Mouse (Mus musculus) left cerebral cortex, postnatal 10 days (tissue): ENCODE data around the gene Prom1. TPM values are rescaled to one million over a fixed set of nuclear protein-coding genes. Genes with fewer than 3 reads are reported as not detected.

Experiments
- DNase-seq, 2 experiments: peaks; one replicate each; pipeline ENCODE4 v3.0.0; 2021 to 2022; ENCODE audit warnings: low spot score in 2 of 2, mixed read lengths in 1 of 2; ENCODE audit errors: extremely low spot score in 1 of 2
- intact Hi-C: fragments of 180-260 bp; cut with DNase I; formaldehyde crosslinking; loops from one replicate; pipeline ENCODE4 v1.15.1; 2025
- total RNA-seq, 2 experiments: library from RNA; stranded (reverse); gene quantifications; 2 replicates each; pipeline ENCODE4 v1.2.3; 2021

Gene Prom1
- total RNA-seq, 2 experiments from 2014 or later = 9.2 to 13.9 TPM

DNA sequence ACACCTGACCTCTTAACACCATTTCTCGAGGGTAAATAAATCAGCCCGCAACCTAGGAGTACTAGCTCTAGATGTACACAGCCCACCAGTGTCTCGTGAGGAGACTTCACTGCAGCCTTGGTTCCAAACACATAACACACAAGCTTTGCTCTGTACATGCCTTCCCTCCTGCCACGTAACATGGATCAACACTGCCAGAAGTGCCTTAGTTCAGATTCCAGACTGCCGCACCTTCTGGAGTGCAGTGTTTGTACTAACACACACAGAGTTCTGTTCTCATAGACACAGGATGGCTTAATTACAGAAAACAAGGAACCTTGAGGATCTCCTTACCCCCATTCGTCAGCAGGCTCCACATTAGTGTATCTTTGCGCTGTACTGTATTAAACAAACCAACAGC lies 6.1 kb downstream of the Prom1 start:
- intact Hi-C loops = no loop called here
- no peak for DNase-seq

DNA sequence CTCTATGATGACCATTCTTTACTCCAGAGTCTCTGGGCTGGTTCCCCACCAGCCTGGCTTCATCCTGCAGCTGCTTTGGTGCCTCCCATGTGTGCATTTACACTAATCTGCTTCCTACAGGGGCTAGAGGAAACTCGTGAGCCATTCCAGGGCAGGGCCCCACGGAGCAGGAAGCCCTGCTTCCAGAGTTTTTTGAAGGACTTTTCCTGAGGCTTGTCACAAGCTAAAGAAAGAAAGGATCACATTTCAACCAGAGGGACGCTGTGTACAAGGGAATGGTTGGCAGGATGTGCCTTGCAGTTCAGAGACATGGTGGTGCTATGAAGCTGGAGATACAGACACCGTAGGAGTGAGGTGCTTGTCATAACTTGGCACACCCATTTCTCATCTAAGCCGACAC lies 14.8 kb downstream of the Prom1 start:
- intact Hi-C loops = no loop called here
- peak in 1 of 2 experiments; percentile 67 for DNase-seq

DNA sequence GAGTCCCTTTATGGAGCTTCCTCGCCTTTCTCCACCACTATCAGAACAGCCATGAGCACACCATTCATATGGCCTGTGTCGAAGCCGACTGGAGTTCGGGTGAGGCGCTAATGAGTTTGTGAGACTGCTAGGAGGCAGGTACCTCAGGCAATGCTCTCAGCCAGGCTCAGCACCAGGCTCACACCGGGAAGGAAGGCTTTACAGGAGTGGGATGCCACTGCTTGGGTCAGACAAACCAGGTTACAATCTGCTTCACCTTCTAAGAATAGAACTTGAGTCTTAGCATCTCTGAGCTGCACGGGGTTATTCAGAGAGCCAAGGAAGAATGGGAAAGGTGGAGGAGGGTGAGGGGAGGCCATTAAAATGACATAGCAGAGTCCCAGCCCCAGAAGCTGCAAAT lies 16.0 kb downstream of the Prom1 start:
- intact Hi-C loops = no loop called here
- DNase-seq = no peak

DNA sequence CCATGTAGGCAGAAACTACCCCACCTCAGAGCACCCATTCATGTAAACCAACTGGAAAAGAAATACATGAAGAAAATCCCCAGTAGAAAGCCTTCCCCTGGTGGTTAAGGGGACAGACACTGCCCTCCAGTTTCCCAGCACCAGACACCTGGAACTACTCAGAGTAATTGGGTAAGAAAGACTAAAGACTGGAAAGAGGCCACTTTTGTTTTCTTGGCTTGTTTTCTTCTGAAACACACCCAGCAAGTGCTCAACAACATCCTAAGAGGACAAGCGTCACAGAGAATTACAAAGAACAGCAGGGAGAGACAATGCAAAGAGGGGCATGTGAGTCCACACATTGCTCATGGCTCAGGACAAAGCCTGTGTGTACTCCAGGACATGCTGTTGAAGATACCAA lies 20.7 kb downstream of the Prom1 start:
- intact Hi-C loops = no loop called here
- DNase-seq = no peak

DNA sequence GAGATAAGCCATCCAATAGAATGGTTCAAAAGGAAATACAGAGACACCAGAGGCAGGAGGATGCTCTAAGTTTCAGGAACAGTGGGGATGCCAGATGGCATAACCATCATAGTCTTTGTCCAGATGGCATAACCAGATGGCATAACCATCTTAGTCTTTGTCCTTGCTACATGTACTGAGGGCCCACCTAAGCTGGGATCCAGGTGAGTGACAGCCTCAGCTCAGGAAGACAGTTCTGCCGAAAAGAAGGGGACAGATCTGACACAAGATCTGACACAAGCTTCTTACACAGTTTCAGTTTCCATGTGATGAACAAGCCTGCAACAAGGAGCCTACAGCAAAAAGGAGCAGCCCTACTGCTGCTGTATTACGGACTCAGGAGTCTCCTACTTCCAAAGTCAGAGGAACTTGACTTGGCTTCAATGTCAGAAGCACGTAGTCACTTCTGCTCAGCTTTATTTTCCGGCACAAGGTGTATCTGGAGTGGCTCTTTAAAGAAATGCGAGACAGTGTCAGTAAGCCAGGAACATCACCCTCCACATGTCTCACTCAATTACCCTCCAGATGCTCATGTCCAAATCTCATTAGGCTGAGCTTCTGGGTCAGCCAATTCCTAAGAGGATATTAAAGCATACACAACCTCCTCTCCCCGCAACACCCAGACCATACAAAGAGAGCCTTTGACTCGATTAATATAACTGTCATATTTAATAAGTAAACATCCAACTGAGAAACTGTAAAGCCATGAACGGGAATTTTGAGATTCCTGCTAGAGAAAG lies 21.4 kb downstream of the Prom1 start:
- intact Hi-C loops = no loop called here
- no peak for DNase-seq

DNA sequence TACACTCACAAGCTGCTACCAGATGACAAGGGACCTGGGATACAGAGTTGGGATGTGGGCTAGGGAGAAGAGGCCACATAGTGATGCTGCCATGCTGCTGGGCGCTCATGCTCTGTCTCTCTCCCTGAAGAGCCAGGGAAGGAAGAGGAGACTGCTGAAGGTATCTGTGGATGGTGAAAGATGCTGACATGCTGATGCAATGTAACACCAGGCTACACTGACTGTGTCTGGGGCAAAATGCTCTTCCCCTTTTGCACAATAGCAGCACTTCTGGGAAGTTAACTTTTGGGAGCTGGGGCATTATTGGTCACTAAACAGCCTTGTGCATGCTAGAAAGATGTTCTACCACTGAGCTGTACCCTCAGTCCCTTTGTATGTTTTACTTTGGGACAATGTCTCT lies 26.4 kb downstream of the Prom1 start:
- DNase-seq = no peak
- intact Hi-C loops = no loop called here

DNA sequence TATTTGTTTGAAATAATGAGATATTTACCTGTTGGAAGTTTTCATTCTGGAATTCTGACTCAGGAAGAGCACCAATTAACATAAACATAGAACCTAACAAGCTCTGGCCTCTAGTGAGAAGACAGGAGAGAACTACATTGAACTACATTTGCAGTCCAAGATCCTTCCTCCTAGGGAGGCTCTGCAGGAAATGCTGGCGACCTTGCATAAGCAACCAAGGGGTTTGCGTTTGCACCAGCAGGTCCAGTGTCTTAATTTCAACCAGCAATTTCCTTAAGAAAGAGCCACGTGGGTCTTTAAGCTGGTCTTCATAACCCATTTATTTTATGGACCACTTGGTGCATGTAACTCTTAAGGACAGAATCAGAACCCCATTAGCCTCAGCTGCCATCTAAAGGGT lies 28.2 kb downstream of the Prom1 start:
- no peak for DNase-seq
- intact Hi-C loops = no loop called here

DNA sequence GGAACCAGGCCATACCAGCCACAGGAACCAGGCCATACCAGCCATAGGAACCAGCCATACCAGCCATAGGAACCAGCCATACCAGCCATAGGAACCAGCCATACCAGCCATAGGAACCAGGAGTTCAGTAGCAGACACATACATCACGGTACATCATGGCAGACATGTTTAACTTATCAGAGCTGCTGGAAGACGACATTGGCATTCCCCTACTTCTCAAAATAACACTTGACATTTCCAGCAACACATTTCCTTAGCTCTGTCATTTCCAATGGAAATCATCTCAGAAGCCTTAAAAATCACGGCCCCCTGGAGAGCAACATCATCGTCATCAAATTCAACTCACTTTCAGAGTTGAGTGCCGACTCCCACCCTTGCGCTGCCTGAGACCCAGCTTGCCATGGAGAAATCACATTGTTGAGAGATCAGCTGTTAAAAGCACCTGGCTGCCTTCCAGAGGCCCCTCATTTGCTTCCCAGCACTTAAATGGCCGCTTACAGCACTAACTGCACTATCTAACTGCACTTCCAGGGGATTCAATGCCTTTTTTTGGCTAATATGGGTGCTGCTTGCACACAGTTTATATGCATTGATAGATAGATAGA lies 31.2 kb downstream of the Prom1 start:
- intact Hi-C loops = no loop called here
- no peak for DNase-seq

DNA sequence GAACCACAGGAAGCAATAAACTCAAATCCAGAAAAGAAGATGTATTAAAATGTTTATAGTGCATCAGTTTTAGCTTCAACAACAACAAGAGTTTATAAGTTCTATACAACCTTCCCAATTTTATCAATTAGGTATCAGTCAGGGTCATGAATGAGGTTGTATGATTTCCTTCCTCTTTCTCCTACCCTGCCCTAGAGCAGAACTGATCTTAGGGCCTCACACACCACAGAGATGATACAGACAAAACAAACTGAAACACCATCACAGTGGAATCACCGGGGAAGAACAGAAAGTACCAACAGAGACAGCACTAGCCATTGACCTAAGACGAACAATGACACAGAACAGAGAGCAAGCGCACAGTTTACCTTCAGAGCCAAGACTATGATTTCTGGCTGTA lies 43.6 kb downstream of the Prom1 start:
- DNase-seq = no peak
- intact Hi-C loops = no loop called here

DNA sequence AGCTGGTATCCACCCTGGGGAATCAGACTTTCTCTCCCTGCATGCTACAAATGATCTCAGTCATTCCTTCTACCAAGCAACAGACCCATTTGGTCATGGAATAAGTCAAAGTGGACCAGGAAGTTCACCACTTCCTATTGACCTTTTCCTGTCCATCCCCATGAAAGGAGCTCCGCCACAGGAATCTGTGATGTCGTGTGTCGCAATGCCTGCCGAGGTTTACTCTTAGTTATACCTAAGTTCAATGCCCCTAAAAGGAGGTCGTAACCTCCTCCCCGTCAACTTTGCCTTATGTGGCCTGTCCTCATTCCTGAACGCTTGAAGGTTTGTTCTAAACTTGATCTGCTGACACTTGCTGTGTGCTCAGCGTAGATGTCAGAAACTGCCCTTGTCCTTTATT lies 51.6 kb downstream of the Prom1 start:
- intact Hi-C loops = no loop called here
- DNase-seq = no peak

DNA sequence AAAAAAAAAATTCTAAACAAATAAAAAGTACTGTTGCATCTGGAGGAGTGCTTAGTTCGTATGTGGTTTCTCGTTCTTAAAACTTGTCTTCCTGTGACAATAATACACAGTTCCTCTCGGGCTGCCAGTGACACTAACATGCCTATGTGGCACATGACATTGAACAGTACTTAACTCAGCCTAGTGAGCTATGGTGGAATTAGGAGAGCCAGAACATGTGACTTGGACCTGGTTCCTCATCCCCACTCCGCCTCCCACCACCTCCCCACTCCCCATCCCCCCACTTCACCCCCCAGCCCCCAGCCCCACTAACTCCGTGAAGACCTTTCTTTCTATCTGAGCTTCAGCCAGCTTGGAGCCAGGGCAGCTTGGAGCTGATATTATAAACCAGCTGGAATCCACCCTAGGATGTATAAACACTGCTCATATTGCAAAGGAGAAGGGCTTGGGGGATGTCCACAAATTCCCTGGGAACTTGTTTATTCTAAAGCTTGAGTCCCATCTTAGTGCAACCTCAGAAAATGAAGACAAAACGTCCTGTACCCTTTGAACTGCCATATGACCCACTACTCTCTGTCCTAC lies 52.3 kb downstream of the Prom1 start:
- intact Hi-C loops = loop anchor here (2.0 to 5.0 kb wide), 2 partner anchors 53 to 219 kb away; partner anchors contain the start of gene Prom1
- DNase-seq = no peak

DNA sequence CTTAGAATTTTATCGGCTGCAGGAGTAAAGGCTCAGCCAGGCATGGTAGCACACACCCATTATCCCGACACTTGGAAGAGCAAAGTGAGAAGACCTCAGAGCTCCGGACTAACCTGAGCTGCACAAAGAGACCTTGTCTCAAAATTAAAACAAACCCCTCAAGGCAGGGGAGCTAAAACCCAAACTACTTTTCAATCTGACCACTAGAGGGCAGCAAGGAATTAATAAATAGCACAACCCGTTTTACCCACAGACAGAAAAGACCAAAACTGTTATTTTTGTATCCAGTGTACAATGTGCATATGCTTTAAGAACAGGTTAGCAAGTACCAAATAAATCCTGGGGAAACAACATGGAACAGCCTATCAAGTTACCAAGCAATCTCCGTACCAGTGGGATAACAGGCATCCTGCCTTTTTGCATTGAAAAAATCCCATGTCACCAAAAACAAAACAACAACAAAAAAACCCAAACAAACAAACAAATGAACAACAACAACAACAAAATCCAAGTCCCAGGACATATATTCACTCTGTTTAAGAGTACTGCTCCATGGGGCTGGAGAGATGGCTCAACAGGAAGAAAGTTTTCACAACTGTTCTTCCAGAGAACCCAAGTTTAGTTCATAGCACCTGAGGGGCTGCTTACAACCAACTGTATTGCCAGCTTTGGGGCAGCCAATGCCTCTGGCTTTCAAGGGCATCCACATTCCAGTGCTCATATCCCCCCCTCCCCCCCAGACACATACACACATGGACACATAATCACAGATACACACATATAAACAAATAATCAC lies 53.1 kb downstream of the Prom1 start:
- intact Hi-C loops = loop anchor here (2.0 to 5.0 kb wide), 2 partner anchors 54 to 220 kb away; partner anchors contain the start of gene Prom1
- DNase-seq = peak in 1 of 2 experiments; percentile 38

DNA sequence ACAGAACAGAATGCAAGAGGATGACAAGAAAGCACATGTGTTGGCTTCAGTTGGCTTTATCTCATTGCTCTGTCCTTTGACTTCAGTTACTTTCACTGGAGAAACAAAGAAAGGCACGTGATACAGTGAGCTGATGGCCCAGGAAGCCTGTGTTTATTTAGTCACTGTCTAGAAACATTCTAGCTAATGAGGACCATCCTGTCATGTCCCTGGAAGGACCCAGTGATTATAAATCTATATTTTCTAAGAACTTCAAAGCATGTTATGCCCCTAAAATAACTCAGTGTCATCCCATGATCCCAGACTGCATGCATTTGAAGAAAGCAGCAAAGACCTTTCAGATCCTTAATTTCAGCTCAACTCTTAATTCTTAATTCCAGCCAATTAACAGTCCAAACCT lies 60.1 kb downstream of the Prom1 start:
- no peak for DNase-seq
- intact Hi-C loops = no loop called here

DNA sequence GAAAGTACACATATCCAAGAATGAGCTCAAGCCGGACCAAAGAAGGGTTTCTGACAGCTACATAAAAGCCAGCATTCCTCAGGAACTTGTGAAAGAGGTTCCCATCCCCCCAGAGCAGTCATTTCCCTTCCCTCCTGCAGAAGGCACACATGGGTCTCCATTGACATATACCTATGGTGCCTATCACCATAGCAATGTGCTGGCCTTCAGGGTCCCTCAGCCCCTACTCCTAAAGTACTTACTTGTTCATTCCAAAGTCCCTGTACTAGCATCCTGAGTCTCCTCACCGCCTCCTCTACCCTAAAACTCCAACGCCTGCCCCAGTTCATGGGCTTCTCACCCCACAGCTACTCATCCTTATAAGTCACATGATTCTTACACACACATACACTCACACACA lies 60.8 kb downstream of the Prom1 start:
- DNase-seq = no peak
- intact Hi-C loops = no loop called here

DNA sequence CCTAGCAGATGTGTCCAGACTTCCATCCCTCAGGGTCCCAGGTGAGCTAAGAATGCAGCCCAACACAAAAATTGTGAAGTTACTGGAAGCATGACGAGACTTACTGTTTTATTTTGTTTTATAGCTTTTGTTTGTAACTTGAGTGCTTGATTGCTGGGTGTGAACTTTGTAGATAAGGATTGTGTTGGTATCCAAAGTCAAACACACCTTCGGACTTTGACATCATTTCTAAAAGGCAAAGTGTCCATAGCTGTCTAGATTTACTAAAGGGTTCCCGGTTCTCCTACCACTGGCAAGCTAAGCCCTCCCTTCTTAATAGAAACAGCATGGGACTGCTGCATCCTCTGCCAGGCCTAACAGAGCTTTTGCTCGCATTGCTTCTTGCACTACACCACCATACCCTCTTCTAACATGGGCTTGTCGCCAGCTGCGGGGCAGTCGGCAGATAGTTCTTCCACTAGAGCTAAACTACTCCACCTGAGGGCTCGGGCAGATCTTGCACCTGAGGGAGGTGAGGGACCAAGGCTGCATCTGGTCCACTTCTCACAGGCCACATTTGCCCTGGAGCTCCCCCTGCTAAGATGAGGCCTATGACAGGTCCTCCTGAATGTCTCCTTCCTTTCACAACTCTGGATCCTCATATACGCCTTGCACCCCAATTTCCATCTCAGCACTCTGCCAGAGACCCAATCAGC lies 103.4 kb downstream of the Prom1 start:
- no peak for DNase-seq
- intact Hi-C loops = no loop called here

DNA sequence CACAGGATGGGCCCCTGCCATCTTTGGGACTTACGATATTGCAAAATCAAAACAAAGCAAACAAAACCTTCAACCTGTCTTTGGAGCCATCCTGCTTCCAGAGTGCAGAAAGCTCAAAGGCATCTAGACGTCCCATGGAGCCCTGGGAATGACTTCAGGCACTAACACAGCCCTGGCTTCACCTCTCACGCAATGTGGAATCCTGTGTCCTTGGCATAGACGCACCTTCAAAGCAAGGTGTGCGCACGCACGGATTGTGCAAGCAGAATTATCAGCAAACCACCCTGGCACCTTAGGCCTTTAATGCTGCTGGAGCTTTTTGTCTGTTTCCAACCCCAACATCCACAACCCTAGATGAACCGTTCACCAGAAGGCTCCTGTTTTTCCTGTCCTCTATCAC lies 104.2 kb downstream of the Prom1 start:
- DNase-seq = no peak
- intact Hi-C loops = no loop called here

DNA sequence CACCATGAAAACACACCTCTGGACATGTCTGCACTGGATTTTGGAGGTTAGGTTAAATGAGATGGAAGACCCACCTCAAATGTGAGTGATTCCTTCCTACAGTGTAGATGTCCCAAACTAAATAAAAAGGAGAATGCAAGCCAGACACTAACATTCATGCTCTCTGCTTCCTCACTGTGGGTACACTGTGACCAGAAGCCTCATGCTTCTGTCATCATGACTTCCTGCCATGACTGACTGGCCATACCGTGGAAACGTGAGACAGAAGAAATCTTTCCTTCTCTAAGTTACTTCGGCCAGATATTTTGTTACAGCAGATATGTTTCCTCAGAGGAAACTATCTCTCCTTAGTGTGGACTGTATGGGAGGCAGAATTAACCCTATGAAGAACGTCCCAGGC lies 105.7 kb downstream of the Prom1 start:
- DNase-seq = no peak
- intact Hi-C loops = no loop called here

DNA sequence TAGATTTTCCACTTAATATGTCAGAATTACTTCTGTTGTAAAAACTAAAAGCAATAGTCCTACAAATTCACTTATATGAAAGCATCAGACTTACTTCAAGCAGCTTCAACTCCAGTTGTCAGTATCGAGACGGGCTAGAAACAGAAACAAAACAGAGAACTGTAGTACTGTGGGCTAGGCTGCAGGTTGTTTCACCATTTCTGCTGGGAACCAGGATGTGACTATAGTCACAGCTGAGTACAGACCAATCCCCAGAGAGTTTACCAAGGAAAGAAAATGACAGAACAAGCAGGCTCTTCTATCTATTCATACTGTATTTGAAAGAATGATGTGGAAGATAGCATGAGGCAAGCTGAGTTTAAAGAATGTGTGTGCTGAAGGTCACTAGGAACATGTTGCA lies 106.9 kb downstream of the Prom1 start:
- DNase-seq = no peak
- intact Hi-C loops = no loop called here

DNA sequence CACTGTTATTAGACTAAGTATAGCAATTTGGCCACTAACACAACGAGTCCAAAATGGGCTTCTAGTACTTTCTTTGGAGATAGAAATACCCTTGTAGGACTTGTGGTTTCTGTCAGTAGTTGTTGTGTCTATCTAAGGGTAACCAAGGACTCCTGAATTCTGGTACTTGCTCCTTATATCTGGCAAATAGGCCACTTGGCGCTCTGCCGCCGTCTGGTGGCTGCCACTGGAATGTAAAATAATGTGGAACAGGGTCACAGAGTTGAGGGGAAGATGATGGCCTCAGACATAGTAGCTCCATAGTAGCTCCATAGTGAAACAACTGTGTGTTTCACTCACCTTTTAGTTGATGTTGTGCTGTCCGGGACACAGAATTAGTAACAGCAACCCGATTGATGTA lies 111.5 kb downstream of the Prom1 start:
- peak in 1 of 2 experiments; percentile 45 for DNase-seq
- intact Hi-C loops = no loop called here
